Mouse (Mus musculus) embryonic fibroblast, embryonic 13.5 days (primary cell): ENCODE measurements around the gene Galnt7. TPM values are rescaled to one million over a fixed set of nuclear protein-coding genes. Genes with fewer than 3 reads are reported as not detected.
A peak's percentile ranks its signal among the peaks of the same experiment; 100 is the strongest.

Experiments
- H3K27ac ChIP-seq: 2 replicates; pipeline ENCODE4 v1.5.1; 2012; ENCODE audit warnings: low read length, control low read depth, inconsistent platforms; ENCODE audit not compliant: insufficient read depth
- H3K4me1 ChIP-seq: 2 replicates; pipeline ENCODE4 v1.6.1; 2011; ENCODE audit warnings: low read length; ENCODE audit not compliant: control insufficient read depth, insufficient read depth
- H3K4me3 ChIP-seq: 2 replicates; pipeline ENCODE4 v1.5.1; 2011; ENCODE audit warnings: mild to moderate bottlenecking, control low read depth, low read length; ENCODE audit not compliant: insufficient read depth
- CTCF ChIP-seq: IDR thresholded peaks from 2 replicates; pipeline ENCODE4 v1.5.1; 2011; ENCODE audit warnings: mild to moderate bottlenecking, control low read depth, low read length, moderate library complexity, borderline replicate concordance; ENCODE audit not compliant: insufficient read depth
- POLR2A ChIP-seq: IDR thresholded peaks from 2 replicates; pipeline ENCODE4 v1.6.1; 2011; ENCODE audit warnings: low read depth, mild to moderate bottlenecking, control low read depth, low read length, moderate library complexity
- polyA plus RNA-seq: library from polyadenylated mRNA; stranded (reverse); fragments of >200 nt; gene quantifications from 2 replicates; pipeline ENCODE4 v1.2.4, GENCODE M21; 2011; ENCODE audit warnings: low read depth; ENCODE audit not compliant: missing spikeins, insufficient read length

Gene Galnt7
- polyA plus RNA-seq, 1 experiment: 8.2 TPM

DNA sequence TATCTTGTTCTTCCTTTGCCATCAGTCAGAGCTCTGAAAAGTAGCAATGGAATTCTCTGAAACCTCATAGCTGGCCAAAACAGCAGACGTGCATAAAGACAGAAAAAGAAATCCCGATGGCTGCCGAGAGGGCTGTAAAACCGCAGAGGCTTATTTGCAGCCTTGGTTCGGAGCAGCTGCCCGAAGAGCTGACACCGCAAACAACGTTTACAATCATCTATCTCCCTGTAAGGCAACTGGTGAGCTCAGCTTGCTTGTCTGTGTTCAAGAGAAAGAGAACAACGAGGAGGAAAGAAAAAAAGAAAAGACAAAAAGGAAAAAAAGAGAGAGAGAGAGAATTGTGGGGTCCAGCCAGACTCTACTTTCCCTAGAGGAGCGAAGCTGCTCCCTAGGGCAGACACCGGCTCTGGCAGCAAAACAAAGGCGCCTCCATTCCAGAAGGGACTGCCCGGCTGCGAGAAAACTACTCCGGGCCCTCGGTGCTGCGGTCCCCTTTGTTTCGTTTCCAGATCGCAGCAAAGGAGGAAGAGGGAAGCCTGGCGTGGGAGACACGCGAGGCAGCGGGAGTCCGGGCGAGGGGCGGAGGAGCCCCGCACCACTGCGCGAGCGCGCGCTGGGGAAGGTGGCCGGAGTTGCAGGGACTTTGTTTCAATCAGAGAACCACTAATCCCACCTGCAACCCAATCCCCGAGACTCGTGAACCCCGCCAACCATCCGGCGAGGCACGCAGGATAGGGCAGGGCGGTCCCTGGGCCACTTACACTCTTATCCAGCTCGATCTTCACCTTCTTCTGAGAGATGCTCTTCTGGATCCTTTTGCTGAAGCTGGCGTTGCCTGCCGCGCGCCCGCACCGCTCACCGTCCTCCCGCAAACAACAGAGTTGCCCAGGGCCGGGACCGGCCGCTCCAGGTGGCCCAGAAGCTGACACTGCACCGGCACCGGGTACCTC, 166.1 kb downstream of the Galnt7 start:
- H3K4me3 ChIP-seq: peak overlapping the region; percentile 96
- no peak for TF ChIP-seq CTCF
- TF ChIP-seq POLR2A: peak; percentile 23; the same call in 1 of the 2 replicates
- peak overlapping the region; percentile 44 for H3K27ac ChIP-seq
- peaks cover 5% of the 10 kb centered on the region for H3K4me1 ChIP-seq

DNA sequence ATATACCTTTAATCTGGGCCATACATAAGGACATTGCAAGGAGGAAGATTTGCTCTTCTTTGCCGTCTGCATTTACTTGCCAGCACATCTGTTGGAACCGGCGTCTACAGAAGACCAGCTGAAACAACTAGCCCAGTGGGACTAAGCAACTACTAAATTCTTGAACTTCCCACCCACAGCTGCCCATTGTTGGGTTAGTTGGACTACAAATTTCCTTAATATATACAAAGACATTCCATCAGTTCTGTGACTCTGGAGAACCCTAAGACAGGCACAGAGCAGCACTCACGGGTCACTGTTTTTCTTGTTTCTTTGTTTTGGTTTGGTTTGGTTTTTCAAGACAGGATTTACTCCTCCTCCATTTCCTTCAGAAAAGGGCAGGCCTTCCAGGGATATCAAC, 172.2 kb downstream of the Galnt7 start:
- Histone ChIP-seq H3K4me1 (peaks cover 4% of the 10 kb centered on the region), H3K27ac (no peak overlapping the region), H3K4me3 (no peak overlapping the region)
- TF ChIP-seq CTCF (no peak), POLR2A (no peak)

DNA sequence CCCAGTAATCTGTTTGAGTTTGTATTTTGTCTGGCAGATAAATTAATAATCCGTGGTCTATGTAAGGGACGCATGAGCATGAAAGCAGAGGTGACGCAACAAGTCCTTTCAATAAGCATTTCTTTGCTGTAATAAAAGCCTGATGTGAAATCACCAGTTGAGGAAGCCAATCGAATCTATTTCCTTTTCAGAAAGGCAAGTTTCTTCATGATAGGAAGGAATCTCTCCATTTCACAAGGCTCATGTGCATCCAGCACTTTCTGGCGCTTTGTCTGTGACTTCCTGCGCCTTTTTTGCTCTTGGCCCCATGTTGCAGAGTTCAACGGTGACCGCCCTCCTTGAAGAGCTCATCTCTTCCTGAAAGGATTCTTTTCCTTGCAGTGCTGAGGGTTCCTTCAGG, 173.1 kb downstream of the Galnt7 start:
- Histone ChIP-seq H3K4me3 (no peak overlapping the region), H3K4me1 (no peaks in the 10 kb centered on the region), H3K27ac (no peak overlapping the region)
- no peak for TF ChIP-seq POLR2A
- no peak for TF ChIP-seq CTCF

DNA sequence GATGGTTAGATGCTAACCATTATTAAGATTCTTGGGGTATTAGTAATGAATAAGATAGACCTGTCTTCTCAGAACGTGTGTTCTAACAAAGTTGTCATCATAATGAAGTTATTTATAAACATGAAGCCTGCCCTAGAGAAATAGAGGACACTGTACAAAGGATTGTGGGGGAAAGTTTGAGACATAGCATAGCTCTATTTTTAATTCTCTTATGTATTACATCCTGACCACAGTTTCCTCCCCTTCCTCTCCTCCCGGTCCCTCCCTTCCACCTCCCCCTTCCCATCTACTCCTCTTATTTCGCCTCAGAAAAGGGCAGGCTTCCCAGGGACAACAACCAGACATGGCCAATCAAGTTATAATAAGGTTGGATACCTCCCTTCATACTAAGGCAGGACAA, 174.4 kb downstream of the Galnt7 start:
- TF ChIP-seq POLR2A (no peak), CTCF (no peak)
- Histone ChIP-seq H3K4me1 (no peaks in the 10 kb centered on the region), H3K27ac (no peak overlapping the region), H3K4me3 (no peak overlapping the region)

Other genes with a start within 250 kb of the Galnt7 start
- gene Scrg1, start 197.1 kb downstream of the Galnt7 start, polyA plus RNA-seq: 1.0 TPM in 1 of 2 replicates, not detected in the other
- gene Sap30, start 165.2 kb downstream of the Galnt7 start, polyA plus RNA-seq: 11.2 and 14.8 TPM in 2 replicates
- 26.8 and 35.4 TPM in 2 replicates for gene Hmgb2, start 141.1 kb downstream of the Galnt7 start, polyA plus RNA-seq